Mouse (Mus musculus): ENCODE data around the gene Lmtk2. TPM values are rescaled to one million over a fixed set of nuclear protein-coding genes. Genes with fewer than 3 reads are reported as not detected.
A peak's percentile ranks its signal among the peaks of the same experiment; 100 is the strongest.

The Lmtk2 gene
- total RNA-seq, 2 experiments from 2014 or later = 12.2 to 12.5 TPM

DNA sequence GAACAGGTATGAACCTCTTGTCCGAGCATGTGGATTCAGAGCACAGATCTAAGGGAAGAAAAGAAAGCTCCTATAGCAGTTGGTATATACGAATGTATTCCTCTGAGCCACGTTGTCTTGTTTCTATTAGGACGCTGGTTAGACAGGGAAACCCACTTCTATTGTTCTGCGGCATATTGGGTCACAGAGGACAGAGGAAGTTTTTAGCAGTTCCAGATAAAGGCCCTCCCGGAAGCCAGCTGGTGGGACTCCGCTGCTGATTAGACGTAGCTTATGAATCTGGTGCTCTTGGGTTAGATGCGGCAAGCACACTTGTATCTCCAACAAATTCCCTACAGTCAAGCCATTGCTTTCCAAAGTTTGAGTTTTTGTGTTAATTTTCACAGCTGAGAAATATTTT lies 4.8 kb downstream of the Lmtk2 start:
- intact Hi-C loops (cut with DNase I; ENCODE audit: low total_unique reads) = no loop called here
- DNase-seq = no peak

DNA sequence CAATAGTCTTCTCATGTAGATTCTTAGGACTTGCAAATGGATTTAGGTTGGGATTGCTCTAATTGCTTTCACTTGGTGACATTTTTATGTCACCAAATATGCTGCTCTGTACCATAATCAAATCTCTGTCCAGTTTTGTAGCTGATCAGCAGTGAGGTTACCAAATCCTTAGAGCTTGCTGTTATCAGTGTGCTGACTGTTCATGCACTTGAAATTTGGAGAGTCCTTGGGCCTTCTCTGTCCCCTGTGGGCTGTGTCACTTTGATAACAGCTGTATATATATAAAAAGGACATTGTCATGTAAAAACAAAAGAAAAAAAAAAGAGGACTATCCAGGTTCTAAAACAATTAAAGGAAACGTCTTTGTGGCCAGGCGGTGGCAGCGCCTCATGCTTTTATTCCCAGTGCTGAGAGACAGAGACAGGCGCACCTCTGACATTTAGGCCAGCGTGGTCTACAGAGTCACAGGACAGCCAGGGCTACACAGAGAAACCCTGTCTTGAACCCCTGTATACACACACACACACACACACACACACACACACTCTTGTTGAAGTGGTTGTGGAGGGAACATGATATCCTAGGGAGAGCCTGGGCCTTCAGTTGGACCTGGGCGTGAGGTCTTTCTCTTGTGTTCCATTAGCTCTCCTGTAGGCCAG lies 5.4 kb downstream of the Lmtk2 start:
- no peak for DNase-seq
- intact Hi-C loops (cut with DNase I; ENCODE audit: low total_unique reads) = no loop called here

DNA sequence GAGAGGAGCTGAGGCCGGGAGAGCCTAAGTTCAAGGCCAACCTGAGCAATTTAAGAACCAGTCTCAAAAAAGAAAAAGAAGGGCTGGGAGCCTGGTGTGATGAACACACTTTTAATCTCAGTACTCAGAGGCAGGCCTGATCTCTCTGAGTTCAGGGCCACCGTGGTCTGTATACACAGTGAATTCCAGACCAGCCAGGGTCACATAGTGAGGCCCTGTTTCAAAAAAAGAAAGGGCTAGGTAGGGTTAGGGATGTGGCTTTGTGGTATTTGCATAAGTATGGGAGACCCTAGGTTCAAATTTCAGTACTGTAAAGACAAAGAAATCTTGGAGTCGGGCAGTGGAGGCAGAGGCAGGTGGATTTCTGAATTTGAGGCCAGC lies 5.9 kb downstream of the Lmtk2 start:
- intact Hi-C loops (cut with DNase I; ENCODE audit: low total_unique reads) = no loop called here
- DNase-seq = no peak

DNA sequence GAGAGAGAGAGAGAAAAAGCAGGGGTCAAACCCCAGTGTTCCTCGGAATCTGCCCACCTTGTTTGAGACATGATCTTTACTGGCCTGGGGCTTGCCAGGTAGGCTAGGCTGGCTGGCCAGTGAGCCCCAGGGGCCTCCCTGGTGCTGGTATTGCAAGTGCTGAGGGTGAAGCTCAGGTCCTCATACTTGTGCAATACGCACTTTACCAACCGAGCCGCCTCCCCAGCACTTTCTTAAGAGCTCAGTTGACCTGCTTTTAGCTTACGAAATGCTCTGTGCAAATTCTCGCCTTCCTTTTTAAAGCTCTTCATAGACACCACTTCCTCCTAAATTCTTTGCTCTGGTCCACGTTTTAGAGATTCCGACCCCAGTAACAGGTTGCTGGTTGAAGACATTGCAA lies 9.0 kb downstream of the Lmtk2 start:
- intact Hi-C loops (cut with DNase I; ENCODE audit: low total_unique reads) = no loop called here
- no peak for DNase-seq

DNA sequence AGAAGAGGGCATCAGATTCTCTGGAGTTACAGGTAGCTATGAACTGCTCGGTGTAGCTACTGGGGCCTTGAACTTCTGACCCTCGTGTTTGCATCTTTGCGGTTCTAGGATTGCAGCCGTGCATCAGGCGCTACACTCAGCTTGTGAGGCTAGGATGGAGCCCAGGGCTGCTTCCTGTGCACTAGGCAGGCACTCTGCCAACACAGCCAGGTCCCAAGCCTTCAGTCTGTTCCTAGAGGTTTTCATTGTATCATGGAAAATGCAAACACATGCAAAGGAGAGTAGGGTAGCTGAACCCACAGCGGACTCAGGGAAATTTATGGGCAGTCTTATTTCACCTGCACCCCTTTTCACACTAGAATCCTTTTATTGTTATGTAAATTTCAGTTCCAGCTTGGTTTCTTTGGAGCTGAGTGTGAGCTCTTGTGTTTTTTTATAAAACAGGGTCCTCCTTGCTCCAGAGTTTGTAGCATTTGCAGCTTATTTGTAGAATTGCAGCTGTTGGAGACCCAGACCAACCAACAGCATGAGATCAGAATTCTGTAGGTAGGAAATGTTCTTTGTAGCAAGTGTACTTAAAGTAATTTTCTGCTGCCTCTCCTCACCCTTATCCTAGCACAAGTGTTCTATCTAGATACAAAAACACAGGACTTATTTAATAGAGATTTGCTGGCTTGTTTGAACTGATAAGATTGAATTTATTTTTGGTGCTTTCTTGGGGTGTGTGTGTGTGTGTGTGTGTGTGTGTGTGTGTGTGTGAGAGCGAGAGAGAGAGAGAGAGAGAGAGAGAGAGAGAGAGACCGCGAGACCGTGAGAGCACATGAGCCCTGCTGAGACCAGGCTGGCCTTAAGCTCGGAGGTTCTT lies 12.6 kb downstream of the Lmtk2 start:
- intact Hi-C loops (cut with DNase I; ENCODE audit: low total_unique reads) = no loop called here
- no peak for DNase-seq

DNA sequence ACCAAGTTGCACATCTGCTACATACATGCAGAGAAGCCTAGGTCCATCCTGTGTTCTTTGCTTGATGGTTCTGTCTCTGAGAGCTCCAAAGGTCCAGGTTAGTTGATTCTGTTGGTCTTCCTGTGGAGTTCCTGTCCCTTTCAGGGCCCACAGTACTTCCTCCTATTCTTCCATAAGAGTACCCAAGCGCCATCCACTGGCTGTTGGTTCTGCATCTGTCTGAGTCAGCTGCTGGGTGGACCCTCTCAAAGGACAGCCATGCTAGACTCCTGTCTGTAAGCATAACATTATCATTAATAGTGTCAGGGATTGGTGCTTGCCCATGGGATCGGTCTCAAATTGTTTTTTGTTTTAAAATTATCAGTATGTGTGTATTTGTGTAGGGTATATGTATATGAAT lies 13.8 kb downstream of the Lmtk2 start:
- DNase-seq = no peak
- intact Hi-C loops (cut with DNase I; ENCODE audit: low total_unique reads) = no loop called here

DNA sequence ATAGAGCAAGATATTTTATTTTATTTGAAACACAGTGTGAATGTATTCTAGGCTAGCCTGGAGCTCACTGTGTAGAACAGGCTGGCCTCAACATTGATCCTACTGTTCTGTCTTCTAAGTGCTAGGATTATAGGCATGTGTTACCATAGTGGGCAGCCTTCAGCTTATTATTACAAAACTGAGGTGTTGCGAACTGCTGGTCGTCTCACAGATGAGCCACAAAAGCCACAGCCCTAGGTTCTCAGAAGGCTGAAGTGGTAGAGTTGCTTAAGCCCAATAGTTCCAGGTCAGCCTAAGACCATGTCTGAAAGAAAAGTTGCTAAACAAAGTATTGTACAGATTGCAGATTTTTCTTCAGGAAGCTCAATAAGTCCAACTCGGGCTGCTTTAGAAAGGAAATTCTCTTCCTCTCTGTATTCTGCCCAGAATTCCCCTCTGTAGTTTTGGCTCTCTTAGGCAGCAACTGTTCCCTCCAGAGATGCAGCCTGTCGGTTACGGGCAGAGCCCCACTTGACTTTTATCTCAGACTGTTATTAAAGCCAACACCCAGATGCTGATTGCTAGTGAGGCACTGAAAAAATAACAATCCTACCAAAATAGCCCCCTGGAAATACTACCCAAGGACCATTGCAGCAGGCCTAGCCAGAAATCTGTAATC lies 14.9 kb downstream of the Lmtk2 start:
- intact Hi-C loops (cut with DNase I; ENCODE audit: low total_unique reads) = no loop called here
- no peak for DNase-seq

DNA sequence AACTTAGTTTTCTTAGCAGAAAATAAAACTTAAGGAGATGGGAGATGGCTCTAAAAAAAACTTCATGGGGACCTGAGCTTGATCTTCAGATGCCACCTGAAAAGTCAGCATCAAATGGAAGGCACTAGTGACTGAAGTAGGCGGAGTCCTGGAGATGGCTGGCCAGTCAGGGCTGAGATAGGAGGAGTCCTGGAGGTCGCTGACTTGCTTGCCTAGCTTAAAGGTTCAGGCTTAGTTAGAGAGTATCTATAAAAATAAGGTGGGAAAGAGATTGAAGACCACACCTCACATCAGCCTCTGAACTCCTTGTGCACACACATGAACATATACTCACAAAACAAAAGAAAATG lies 15.4 kb downstream of the Lmtk2 start:
- intact Hi-C loops (cut with DNase I; ENCODE audit: low total_unique reads) = no loop called here
- no peak for DNase-seq

DNA sequence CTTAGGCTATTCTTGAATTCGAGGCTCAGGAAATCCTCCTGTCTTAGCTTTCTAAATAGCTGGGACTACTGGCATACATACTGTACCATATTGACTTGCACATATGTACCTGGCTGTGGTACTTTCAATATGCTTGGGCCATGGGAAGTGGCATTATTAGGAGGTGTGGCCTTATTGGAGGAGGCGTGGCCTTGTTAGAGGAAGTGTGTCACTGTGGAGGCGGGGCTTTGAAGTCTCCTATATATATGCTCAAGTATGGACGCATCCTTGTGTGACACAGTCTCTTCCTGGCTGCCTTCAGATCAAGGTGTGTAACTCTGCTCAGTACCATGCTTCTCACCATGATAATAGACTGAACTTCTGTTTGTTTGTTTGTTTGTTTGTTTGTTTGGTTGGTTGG lies 18.0 kb downstream of the Lmtk2 start:
- no peak for DNase-seq
- intact Hi-C loops (cut with DNase I; ENCODE audit: low total_unique reads) = no loop called here

DNA sequence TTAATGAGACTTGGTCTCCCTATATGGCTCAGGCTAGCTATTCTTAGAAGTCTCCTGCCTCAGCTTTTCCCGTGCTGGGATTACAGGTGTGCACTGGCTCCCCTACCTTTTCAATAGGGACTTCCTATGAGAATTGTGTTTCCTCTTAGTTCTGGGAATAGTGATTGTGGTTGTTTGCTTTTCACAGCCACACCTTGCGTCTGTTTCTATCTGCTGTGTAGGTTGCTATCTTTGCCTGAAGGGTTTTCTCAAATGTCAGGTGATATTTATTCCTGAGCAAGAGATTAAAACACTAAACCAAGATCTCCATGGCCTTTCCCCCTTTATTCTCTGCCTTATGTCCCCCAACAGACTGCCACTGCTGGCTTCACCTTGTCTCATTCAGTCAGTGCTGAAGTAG lies 19.1 kb downstream of the Lmtk2 start:
- no peak for DNase-seq
- intact Hi-C loops (cut with DNase I; ENCODE audit: low total_unique reads) = no loop called here

DNA sequence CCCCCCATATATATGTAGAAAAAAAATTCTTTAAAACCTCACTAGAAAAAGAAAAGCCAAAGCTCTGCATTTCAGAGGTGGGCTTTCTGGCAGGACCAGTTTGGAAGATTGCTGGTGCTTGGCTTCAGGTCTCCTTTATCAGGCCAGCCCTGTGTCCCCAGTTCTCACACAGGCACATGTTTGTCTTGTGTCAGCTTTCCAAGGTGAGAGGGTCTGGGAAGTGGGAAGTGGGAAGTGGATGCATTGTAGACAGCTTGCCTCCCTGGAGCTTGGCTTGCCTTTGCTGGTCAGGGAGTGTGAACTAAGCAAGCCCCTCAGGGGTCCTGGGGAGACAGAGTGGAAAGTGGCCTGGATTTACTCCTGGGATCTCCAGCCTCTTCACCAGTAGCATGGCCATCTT lies 21.3 kb downstream of the Lmtk2 start:
- DNase-seq = no peak
- intact Hi-C loops (cut with DNase I; ENCODE audit: low total_unique reads) = no loop called here

DNA sequence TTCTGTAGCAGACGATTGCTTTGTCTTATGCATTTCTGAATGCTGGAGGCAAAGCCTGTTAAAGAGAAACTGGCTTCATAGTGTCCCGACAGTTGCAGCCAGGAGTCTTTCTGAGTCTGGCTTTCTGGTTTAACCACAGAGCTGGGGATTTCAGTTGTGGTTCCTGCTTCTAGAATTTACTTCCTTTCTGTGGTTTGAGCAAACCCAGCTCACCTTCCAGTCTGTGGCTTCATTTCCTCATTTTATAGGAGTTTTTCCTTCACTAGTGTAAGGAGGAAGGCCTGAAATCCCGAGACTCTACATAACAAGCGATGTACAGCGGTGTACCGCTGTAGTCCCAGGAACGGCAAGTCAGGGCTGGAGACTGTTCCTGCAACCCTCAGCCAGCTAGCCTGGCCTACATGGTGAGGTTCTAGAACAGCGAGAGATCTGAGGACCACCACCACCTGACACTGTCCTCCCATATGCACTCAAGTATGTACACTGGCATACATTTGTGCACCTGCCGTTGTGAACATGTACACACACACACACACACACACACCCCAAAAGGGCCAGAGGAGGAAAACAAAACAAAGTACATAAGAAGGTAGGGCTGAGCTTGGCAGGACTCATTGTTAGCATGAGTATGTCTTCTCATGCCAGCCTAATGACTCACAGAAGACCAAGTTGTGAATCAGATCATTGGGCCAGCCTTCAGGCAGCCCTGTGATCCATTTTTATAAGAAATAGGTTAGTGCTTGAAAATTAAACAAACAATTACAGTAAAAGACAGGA lies 25.9 kb downstream of the Lmtk2 start:
- DNase-seq = no peak
- intact Hi-C loops (cut with DNase I; ENCODE audit: low total_unique reads) = no loop called here

DNA sequence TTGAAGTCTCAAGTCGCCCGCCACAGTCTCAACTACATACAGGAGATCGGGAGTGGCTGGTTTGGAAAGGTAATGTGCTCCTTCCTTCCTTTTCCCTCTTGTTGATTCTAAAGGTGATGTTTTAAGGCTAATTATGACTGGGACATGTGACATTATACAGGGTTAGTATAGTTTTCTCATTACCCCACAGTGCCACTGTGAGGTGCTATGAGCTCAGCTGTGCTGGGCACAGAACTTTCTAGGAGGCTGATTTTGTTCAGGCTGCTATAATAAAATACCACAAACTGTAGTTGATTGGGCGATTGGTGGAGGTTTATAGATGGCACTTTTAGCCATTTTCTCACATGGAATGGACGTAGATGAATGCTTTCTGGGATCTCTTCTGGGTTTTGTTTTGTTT lies 43.3 kb downstream of the Lmtk2 start:
- intact Hi-C loops (cut with DNase I; ENCODE audit: low total_unique reads) = no loop called here
- DNase-seq = no peak

DNA sequence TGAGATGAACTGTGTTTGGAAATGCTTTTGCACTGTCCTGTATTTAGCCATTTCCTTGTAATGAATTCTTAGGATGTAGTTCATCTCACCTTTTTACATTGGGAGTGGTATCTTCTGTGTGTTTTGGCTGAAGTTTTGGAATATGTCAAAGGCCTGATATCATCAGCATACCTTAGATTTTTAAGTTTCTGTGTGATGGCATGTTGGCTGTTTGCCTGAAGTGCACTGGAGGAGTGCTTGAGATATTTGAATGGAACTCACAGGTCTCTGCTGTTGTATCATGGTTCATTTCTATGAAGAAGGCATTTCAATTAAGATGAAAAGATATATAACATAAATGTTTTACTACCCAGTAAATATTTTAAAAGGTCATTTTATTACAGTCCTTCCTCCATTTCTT lies 46.7 kb downstream of the Lmtk2 start:
- no peak for DNase-seq
- intact Hi-C loops (cut with DNase I; ENCODE audit: low total_unique reads) = no loop called here

DNA sequence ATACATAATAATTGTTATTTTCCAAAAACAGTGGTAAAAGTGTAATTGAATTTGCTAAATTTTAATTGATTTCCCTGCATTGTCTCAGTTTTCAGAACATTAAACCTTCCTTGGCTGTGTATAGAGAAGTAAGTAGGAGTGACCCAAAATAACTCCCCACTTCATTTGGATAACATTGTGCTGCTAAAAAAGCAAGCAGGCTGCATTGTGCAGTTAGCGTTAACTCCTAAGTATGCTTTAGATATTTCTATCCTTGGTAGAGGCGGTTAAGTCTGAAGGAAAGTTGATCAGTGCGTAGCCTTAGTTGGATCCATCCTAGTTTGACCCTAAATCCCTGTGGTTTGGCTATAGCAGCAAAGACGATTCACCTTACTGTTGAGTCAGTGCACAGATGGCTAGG lies 49.3 kb downstream of the Lmtk2 start:
- intact Hi-C loops (cut with DNase I; ENCODE audit: low total_unique reads) = no loop called here

DNA sequence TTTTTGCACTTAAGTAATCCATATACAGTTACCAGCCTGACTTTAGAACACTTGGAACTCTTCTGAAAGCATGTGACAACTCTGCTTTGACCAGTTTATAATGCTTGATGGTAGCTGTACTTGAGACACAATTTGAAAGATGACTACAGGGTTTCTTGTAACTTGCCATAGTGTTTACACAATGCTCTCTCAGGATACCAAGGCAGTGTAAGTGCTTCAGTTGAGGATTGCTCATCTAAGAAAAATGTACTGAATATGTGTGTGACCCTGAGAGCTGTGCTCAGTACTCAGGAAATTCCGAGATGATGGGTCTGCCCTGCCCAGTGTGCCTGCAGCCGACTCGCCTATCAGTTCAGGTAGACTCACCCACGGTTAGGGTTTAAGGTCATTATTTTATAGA lies 51.0 kb downstream of the Lmtk2 start:
- intact Hi-C loops (cut with DNase I; ENCODE audit: low total_unique reads) = loop anchor here (5.0 kb wide), 2 partner anchors 54 to 109 kb away; no protein-coding TSS in a partner anchor
- no peak for DNase-seq

More for the DNA sequence above, 49.3 kb downstream of the Lmtk2 start:
- DNase-seq = no peak

DNA sequence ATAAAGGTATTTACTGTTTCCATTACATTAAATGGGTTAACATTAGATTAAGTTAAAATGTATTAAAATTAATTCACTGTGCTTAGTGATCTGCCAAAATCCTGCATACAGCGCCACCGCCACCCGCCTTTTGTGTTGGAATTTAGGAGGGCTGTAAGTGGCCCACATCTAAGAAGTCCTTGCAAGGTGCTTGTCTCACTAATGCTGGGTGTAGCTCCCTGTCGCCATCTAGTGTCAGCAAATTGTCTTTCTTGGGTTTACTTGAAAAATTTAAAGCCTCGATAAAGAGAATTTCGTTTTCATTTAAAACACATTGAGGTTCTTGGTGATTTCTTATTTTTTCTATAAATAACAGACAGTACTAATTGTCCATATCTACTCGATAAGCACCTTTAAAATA lies 54.3 kb downstream of the Lmtk2 start:
- intact Hi-C loops (cut with DNase I; ENCODE audit: low total_unique reads) = loop anchor here (5.0 kb wide), 2 partner anchors 57 to 112 kb away; no protein-coding TSS in a partner anchor
- peak; percentile 24 for DNase-seq

DNA sequence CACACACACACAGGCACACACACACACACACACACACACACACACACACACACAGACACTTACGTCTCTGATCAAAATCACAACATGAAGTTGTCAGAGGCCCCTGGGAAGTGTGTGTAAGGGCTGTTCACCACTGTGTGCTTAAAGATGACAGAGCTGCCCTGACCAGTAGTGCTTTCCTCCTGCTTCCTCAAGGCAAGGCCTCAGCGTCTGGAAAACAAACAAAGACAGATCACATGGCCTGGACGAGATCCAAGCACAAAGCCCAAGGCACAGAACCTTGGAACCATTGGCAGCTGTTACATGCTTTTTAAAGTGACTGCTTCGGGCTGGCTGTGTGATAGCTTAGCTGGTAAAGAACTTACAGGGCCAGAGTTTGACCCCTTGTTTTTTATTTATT lies 58.4 kb downstream of the Lmtk2 start:
- intact Hi-C loops (cut with DNase I; ENCODE audit: low total_unique reads) = no loop called here
- peak; percentile 66 for DNase-seq

DNA sequence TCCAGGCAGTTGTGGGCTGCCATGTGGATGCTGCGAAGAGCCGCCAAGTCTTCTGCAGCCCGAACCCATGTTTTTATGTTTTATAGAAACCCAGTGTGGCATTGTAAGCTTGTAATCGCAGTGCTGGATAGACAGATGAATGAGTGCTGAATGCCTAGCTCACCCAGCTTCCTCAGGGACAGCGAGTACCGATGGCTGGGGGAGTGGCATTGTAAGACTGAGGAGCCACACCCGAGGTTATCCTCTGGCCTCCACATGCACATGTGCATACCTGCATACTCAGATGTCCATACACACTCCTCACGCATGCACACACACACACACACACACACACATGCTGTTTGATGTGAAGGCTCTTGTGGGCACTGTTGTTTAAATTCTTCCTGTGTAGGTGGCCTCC lies 58.9 kb downstream of the Lmtk2 start:
- DNase-seq = no peak
- intact Hi-C loops (cut with DNase I; ENCODE audit: low total_unique reads) = no loop called here
